Mouse (Mus musculus) thymus, adult 2 months (tissue): ENCODE data around the gene Klhdc8a.

Source experiments
- CTCF ChIP-seq: fragments of 200-500 bp; IDR thresholded peaks from 2 replicates; pipeline ENCODE4 v1.5.1; 2012; ENCODE audit warnings: mild to moderate bottlenecking, control low read depth, low read length, moderate library complexity, borderline replicate concordance; ENCODE audit not compliant: control insufficient read depth, poor library complexity, insufficient read depth; ENCODE audit errors: extremely low read depth
- POLR2A ChIP-seq: fragments of 200-500 bp; IDR thresholded peaks from 2 replicates; pipeline ENCODE4 v1.6.1; 2012; ENCODE audit warnings: mild to moderate bottlenecking, low read length, control low read depth, moderate library complexity; ENCODE audit not compliant: control insufficient read depth, poor library complexity, insufficient read depth; ENCODE audit errors: extremely low read depth

GRCm38 (mm10) chr1:132356841-132357240 lies 58.4 kb downstream of the Klhdc8a start:
- no peak for TF ChIP-seq CTCF
- no peak for TF ChIP-seq POLR2A
